Mouse (Mus musculus): ENCODE measurements at regions not wholly inside any gene's neighbourhood (a gene's known extent, or its start where the extent isn't known, plus 50 kb on each side); places are given as distances from the start of the nearest gene placed in this dataset.

GRCm38 (mm10) chr3:6051901-6052300, 301.3 kb downstream of the Gm8797 start:
- TF ChIP-seq POLR2A (IDR thresholded peaks at IDR 0.05; ENCODE audit: low read depth, low read length): no peak
- TF ChIP-seq CTCF (IDR thresholded peaks at IDR 0.05; ENCODE audit: extremely low read depth, insufficient read depth, insufficient read length, insufficient replicate concordance): no peak
